Mouse (Mus musculus) right cerebral cortex, adult 2 months (tissue): ENCODE data around the gene Usf1.

Experiments used
- DNase-seq, 2 experiments: peaks; one replicate each; pipeline ENCODE4 v3.0.0; 2021 to 2022; ENCODE audit warnings: low spot score in 2 of 2

Gene Usf1

DNA sequence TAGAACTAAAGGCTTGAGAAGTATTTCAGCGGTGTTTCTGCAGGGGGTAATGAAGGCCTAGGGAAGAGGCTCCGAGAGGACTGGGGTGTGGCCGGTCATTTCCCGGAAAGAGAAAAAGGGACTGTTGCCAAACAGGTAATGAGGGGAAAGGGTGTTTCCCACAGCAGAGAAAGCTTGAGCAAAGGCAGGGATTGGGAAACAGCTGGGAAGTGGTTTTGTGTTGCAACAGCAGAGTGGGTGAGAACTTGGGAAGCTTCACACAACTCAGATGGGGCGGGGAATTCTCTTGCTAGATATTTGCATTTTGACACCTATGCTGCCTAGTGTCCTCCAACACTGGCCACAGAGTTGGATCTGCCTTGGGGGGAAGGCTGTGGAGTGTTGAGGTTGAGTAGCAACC, 41.8 kb downstream of the Usf1 start:
- DNase-seq: no peak

DNA sequence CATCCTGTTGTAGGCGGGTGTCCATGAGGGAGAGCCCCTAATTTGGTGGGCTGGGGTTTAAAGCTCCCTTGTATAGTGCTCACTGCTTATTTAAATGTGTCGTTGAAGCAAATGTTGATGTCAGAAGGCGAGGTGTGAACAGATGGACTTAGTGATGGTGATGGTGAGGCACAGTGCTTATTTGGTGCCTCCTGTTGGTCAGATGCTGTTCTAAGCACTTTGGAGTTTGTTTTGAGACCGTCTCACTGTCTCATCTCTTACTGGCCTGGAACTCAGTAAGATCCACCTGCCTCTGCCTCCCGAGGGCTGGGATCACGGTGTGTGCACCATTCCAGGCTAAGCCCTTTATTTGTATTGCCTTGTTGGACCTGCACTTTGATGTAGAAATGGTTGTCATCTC, 43.8 kb downstream of the Usf1 start:
- no peak for DNase-seq

DNA sequence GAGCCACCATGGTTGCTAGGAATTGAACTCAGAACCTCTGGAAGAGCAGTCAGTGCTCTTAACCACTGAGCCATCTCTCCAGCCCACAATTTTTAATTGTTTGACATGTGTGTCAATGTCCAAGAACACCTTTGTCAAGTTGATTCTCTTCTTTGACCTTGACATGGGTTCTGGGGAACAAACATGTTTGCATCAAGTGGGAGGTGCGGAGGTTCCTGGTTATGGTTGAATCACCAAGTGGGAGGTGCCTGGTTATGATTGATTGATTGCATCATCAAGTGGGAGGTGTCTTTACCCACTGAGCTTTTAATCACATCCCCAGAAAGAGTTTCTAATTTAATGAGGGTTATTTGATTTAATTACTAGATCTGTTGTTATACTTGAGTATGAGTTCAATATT, 46.5 kb downstream of the Usf1 start:
- no peak for DNase-seq

DNA sequence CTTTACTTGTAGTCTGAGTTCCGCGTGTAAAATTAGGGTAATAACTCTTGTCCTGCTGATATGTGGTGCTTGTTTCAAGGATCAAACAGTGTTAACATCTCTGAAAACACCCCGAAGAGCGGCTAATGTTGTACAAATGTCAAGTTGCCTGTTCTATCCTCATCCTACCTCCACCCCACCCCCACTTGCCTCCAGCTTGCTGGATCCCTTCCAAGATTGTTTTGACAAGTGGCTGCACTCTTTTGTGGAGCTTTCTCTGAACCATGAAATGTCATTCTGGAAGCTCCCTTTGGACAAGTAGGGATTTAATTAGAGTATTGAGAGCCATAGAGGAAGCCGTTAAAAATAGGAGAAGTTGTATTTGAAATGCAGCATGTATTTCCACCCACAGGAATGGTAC, 48.7 kb downstream of the Usf1 start:
- no peak for DNase-seq

DNA sequence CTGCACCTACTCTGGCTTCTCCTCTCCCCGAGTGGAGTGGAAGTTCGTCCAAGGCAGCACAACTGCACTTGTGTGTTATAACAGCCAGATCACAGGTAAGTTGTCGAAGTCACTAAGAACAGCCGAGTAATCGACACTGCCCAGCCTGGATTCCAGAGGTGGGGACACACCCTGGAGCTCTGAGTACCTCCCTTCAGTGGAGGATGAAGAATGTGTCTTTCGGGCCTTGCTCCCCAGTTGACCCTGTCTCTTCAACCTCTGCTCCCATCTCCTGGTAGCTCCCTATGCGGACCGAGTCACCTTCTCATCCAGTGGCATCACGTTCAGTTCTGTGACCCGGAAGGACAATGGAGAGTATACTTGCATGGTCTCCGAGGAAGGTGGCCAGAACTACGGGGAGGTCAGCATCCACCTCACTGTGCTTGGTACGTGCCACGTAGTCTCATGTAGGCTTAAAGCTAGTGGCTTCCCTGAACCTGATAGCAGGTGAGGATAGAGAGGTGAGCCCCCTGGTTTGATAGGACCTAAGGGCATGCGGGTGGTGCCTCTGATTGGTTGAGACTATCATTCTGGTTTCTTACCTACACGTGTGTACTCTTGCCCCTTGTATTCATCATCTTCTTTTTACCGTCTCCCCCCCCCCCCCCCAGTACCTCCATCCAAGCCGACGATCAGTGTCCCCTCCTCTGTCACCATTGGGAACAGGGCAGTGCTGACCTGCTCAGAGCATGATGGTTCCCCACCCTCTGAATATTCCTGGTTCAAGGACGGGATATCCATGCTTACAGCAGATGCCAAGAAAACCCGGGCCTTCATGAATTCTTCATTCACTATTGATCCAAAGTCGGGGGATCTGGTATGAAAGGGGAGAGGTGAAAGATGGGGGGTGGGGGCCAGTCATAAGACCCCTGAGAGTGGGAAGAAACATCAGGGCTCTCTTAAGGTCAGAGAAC, 49.7 kb downstream of the Usf1 start:
- no peak for DNase-seq

DNA sequence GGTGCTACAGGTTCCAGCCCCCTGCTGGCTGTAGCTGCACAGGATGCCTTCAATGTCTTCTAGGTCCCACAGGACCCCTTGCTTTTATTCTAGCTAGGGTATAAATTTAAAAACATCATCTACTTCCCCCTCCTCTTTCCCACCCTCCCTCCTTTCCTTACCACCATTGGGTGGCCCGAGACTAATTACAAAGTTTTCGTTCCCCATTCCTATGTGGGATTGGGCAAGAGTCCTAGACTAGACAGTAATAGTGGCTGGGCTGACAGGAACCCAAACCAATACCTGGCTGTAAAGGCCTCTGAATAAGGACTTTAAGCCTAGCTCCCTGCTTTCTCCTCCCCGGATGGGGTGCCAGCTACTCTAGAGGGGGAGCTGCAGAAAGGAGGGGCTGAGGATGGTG, 52.0 kb downstream of the Usf1 start:
- no peak for DNase-seq

DNA sequence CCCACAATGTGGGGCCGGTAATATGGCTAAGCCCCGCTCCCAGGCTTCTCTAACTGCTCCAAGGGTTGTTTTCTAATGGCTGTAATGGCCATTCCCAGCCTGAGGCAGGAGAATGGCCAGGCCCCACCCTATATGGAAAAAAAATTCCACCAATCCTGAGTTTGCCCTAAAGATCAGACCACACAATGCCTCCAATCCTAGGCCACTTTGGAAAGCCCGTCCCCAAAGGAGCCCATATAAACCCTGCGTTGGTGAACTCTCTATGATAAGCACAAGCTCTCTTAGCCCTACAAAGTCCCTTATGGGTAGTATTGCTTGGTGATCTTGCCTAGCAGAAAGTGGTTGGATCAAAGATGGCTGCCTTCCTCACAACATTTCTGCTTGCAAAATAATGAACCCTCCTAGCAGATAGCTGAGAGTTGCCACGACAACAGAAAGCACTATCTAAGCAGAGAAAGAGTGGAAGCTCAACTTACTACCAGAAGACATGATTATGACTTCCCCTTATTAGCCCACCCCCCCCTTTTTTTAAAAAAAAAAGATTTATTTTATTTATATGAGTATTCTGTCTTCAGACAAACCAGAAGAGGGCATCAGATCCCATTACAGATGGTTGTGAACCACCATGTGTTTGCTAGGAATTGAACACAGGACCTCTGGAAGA, 54.8 kb downstream of the Usf1 start:
- DNase-seq: no peak

DNA sequence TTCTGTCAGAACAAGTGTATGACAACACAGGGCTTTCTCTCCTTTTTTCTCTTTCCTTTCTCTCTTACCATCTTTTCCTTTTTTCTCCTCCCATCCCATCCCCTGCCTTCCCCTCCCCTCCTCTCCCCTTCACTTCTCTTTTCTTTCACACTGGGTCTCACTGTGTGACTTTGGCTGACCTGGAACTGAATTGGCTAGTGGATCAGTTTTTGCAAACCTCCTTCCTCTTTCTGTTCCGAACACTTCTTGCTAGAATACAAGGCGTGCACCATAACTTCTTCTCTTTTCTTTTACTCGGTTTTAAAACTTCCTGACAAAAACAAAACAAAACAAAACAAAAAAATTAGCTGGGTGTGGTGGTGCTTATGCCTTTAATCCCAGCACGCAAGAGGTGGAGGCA, 55.5 kb downstream of the Usf1 start:
- DNase-seq: no peak
